Mouse (Mus musculus) telencephalon, adult 2 months (tissue): ENCODE results near the gene Paip2b.
"Not testable (repeated sequence)": the region's sequence is repeated elsewhere in the genome, so short reads cannot be mapped to it uniquely, and the experiment has no call there.

ENCODE experiments used
- DNase-seq: peaks from one replicate; pipeline ENCODE4 v3.0.0-alpha.2; 2011; ENCODE audit warnings: low read depth, low spot score

The Paip2b gene

DNA sequence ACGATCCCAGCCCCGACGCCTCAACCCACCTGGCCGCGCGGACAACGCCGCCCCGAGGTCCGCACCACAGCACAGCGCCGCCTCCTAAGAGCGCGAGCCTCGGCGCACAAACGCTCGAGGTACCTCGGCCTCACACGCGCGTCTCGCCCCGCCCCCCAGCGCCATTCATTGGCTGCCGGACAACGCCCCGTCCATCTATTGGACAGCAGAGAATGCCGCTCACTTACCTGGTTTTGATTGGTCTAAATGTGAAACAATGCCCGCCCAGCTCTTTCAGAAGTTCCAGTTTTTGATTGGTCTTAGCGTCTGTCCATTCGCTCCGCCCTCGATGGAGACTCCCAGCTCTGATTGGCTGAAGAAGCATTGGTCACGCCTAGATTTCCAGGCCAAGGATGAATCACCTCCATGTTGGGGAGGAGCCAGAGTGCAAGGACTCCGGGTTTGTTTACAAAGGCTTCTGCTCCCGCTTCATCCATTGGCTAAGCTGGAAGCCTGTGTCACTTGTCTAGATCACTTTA lies at the start of gene Paip2b:
TSS of gene Paip2b (minus strand) at position 136 of the 518 bp plus-strand sequence.
- peak; percentile 100 for DNase-seq

GRCm38 (mm10) chr6:83879815-83880214 lies 48.3 kb upstream of the Paip2b start:
- DNase-seq: peak; percentile 21

DNA sequence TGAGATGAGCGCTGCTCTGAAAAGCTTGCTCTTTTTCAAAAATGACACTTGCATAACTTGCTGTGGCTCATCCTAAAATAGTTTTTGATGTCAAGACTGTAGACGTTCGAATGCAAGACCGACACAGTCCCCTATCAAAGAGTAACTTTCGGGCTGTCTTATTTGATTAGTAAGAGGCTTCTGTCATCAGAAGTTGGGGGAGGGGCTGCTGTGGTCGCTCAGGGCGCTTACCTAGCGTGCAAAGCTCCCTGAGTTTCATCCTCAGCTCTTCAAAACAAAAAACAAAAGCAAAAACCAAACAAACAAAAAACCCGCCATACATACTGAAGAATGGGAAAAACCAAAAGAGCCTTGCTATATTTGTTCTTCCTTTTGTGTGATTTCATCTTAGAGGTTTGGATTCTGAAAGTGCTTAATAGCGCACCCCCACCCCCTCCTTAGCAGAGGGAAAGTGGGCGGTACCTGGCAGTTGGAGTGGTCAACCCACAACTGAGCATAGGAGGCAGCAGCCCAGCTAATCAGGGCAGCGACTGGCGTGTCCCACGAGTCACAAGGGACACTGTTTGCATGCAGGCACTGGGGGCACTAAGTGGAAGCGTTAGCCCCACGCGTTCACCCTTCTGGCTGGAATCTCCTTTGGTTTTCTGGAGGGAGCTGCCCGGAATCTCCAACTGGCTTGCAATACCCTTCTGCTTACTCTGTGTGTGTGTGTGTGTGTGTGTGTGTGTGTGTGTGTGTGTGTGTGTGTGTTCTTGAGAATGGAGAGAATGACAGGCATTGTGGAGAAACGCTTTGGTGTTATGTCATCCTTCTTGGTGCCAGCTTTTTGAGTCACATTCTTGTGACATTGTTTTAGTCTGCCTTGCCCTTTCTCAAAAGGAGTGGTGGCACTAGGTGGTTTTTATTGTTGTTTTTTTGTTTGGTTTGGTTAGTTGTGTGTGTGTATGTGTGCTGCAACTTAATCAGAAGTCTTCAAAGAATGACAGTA lies 36.4 kb upstream of the Paip2b start:
- DNase-seq: peak; percentile 57

DNA sequence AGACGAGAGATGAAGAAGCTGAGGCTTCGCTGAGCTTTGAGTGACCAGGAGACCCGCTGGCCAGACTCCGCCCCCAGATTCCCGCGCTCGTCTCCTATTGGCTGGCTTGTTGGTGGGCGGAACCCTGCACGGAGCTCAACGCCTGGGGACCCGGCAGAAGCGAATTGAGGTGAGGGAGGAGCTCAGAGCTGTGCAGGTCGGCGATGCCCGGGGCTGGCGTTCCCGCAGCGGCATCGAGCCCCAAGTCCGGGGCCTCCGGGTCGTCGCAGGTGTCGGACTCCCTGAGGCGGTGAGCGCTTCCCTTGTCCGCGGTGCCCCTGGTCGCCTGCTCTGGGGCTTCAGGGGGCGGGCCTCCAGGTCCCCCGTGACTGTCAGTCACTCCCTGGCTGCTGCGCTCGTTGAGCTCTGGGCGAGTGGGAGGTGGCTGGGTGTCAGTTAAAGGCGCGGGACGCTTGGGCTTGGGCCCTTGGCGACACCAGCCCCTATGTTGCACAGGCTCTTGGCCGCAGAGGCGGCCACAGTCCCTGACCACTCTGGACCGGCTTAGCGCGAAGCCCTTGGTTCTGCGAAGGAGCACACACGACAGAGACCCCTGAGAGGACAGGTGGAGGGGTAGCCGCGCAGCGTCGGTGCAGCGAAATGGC lies 35.5 kb upstream of the Paip2b start, which contains the start of gene Zfp638:
TSS of gene Zfp638 (plus strand) at position 156 of the 644 bp plus-strand sequence.
- DNase-seq: peak; percentile 74

DNA sequence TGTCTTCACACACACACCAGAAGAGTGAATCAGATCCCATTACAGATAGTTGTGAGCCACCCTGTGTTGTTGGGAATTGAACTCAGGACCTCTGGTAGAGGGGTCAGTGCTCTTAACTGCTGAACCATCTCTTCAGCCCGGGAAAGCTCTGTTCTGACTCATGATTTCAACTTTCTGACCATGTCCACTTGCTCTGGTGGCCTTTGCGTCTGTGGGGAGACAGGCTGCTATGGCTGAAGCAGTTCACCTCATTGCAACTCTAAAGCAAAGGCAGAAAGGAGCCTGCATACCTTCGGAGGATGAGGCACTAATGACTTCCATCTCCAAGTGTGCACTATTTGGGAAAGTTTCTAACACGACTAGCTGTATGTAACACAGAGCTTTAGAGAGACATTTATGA lies 34.9 kb upstream of the Paip2b start:
- DNase-seq: no peak

DNA sequence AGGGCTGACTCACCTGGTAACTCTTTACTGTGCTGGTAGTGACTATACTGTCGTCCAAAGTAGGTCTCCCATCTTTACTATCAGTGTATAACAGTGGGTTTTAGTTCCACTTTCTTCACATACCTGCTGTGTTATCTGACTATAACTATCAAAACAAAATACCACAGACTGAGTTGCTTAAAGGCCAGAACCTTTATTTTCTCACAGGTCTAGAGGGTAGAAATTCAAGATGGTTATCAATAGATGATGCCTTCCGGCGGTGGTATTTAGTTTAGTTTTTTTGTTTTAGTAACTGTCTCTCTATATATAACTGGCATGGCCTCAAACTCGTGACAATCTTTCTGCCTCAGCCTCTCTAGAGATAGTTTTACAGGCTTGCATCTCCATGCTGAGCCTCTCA lies 32.0 kb upstream of the Paip2b start:
- no peak for DNase-seq

DNA sequence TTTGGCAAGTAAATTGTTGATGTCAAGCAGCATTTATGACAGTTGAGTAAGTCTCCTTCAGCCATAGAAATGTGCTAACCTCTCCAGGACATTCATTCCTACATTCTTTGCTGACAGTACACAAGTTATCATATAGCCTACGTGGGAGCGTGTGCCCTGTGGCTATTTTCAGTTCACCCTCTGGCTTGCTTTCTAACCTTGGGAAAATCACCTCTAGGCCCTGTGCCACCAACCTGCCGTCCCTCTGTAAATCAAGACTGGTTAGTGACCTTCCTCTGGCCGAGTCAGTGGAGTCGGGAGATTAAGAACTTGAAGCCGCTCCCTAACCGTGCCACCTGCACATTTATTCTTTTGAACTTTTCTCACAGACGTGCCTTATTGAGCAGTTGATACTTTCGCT lies 28.5 kb upstream of the Paip2b start:
- DNase-seq: no peak

DNA sequence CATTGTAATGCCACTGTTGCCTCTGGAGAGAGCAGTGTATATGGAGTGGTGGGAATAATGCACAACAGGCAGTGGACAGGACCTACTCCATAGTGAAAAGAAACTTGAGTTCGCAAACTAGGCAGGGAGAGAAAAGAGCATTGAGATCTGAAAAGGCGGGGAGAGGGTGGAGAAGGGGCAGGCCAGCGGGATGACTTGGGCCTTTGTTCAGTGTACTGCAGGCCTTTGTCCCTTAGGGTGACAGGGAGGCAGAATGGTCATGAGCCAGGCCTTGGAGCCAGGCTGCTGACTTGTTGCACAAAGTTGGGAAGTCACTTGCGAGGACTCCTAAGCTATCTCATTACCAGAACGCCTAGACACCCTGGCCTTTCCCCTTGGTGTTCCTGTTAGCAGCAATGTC lies 25.9 kb upstream of the Paip2b start:
- peak; percentile 60 for DNase-seq

DNA sequence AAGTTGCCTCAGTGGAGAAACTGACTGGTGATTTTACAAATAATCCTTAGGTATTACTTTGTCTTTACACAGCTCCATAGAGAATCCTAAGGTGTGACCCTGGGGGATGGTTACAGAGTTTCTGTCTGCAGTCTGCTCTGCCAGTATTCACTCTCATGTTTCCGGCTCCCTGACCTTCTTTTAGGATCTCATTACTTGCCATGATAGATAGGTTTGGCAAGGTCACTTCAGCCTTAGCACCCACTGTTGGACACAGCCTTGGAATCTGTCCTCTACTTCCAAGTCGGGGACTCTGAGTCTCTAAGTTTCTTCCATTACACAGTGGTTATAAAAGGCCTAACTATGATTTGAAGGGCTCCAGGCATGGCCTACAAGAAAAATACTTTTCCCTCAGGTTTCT lies 17.9 kb upstream of the Paip2b start:
- DNase-seq: no peak

DNA sequence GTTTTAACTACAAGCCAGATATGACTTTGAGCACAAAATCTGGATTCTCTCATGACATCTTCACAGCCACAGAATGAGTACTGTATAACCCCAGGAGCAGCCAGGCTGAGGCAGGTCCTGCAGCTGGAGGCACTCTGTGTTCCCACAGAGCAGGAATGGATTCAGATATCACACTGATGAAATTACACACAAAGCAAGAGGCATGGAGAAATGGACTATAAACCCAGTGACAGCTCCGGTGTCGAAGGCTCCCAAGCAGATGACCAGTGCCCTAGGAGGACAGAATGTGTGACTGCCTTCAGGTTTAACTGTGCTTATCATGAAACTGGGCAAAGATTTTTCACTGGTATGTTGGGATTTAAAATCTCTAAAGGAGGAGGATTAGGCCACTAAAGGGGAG lies 14.6 kb upstream of the Paip2b start:
- DNase-seq: no peak

DNA sequence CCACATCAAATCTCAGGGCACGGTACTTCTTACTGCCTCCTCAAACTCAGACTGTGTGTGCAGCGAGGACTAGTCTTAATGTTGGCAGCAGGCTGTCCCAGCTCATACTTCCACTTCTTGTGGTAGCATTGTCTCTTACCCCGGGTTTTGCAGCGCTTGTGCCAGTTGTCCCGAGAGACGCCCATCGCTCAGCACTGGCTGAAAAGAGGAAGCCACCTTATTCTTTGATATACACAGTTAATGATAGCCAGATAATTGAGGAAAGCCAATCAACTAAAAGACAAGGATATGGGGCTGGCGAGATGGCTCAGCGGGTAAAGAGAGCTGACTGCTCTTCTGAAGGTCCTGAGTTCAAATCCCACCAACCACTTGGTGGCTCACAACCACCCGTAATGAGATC lies 13.4 kb upstream of the Paip2b start:
- DNase-seq: no peak

DNA sequence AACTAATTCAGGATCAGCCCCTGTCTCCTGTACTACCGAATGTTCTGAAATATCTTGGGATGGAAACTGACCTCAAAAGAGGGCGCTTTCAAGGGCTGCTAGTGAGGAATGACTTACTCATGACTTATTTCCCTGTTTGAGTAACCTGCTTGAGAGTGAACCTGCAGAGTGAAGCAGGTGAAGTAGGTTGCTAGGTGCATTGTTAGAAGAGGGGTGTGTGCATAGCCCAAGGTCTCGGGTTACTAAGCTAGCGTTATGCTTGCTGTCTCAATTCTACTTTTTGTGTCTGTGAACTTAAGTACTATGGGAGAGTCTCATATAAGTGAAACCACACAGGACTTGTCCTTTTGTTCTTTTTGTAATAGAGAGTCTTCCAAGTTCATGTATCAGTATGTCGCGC lies 8.5 kb upstream of the Paip2b start:
- no peak for DNase-seq

- no peak for DNase-seq
Measured at GRCm38 (mm10) chr6:83838046-83838445, 6.5 kb upstream of the Paip2b start.

GRCm38 (mm10) chr6:83836826-83837225 lies 5.3 kb upstream of the Paip2b start:
- no peak for DNase-seq

GRCm38 (mm10) chr6:83832393-83832792 lies 852 bp upstream of the Paip2b start:
- not testable (repeated sequence) for DNase-seq

- peak; percentile 13 for DNase-seq
Measured at GRCm38 (mm10) chr6:83830941-83831605, 468 bp downstream of the Paip2b start.

DNA sequence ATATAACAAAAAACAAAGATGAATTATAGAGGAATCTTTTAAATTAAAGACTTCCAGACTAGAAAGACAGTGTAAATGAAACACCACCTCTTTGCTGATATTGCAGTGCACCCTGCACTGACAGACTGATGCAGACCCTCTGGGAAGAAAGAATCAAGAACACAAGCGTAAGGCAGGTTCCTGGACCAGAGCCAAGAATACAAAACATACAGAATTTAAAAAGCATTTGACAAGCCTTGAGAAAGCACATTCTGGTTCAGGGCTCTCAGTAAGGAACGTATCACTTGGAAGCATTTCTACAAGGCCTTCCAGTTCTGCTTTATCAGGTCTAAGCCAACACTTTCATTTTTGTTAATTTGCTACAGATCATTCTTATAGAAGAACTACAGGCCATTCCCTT lies 9.7 kb downstream of the Paip2b start:
- no peak for DNase-seq

- DNase-seq: no peak
Measured at GRCm38 (mm10) chr6:83820727-83821515, 10.6 kb downstream of the Paip2b start.

- DNase-seq: no peak
Measured at GRCm38 (mm10) chr6:83818996-83819395, 12.5 kb downstream of the Paip2b start.

DNA sequence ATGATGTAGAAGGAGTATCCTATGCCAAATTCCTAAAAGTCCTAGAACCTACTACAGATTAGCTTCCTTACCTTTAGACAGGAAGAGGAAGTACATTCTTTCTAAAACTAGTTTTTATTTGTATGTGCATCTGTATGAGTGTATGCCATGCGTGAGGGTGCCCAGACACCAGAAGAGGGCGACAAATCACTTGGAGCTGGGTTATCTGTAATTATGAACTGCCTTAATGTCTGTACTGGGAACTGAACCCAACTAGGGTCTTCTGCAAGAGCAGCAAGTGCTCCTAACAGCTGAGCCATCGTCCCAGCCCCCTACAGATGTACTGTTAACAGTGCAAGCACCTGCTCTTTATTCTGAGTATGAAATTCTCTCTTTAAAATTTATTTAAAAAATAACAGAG lies 15.7 kb downstream of the Paip2b start:
- no peak for DNase-seq

DNA sequence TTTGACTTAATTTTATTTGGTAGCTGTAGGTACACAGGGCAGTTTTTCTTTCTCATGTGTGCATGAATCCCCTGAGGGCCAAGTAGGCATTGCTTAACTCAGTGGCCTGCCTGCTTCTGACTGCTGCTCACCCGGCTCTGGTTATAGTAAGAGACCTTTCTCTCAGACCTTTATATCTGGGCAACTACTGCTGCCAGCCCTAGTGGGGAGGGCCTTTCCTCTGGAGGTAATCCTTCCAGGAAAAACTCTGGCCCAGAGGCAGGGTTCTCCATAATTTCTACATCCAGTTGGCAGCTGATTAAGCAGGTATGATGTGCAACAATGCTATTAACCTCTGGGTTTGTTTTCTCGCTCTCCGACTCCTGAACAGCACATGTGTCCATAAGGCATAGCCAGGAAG lies 28.7 kb downstream of the Paip2b start:
- DNase-seq: no peak
